Mouse (Mus musculus) heart, embryonic 15.5 days (tissue): Measurements from ENCODE around the gene Harbi1. TPM values are rescaled to one million over a fixed set of nuclear protein-coding genes. Genes with fewer than 3 reads are reported as not detected.
"Not testable (repeated sequence)": the region's sequence is repeated elsewhere in the genome, so short reads cannot be mapped to it uniquely, and the experiment has no call there.

Source experiments
- ATAC-seq: fragments of 200-750 bp; cut with Nextera tagmentation; replicated peaks from 2 replicates; pipeline ENCODE4 v1.8.0; 2017; ENCODE audit warnings: low read depth, moderate TSS enrichment; ENCODE audit not compliant: insufficient number of reproducible peaks, insufficient read depth, low FRiP score
- H3K27ac ChIP-seq: fragments of 300-500 bp; sonication (generic); 2 replicates; pipeline ENCODE4 v1.5.1; 2015; ENCODE audit warnings: mild to moderate bottlenecking, inconsistent platforms
- H3K27me3 ChIP-seq: fragments of 300-500 bp; sonication (generic); 2 replicates; pipeline ENCODE4 v1.6.1; 2015; ENCODE audit warnings: inconsistent platforms
- H3K36me3 ChIP-seq: fragments of 300-500 bp; sonication (generic); 2 replicates; pipeline ENCODE4 v1.6.1; 2015; ENCODE audit warnings: mild to moderate bottlenecking, inconsistent platforms
- H3K4me1 ChIP-seq: fragments of 300-500 bp; sonication (generic); replicated peaks from 2 replicates; pipeline ENCODE4 v1.6.1; 2015; ENCODE audit warnings: inconsistent platforms
- H3K4me2 ChIP-seq: fragments of 300-500 bp; sonication (generic); 2 replicates; pipeline ENCODE4 v1.6.1; 2015; ENCODE audit warnings: inconsistent platforms, mild to moderate bottlenecking, moderate library complexity
- H3K4me3 ChIP-seq: fragments of 300-500 bp; sonication (generic); 2 replicates; pipeline ENCODE4 v1.5.1; 2015; ENCODE audit warnings: mild to moderate bottlenecking, inconsistent platforms
- H3K9ac ChIP-seq: fragments of 300-500 bp; sonication (generic); 2 replicates; pipeline ENCODE4 v1.6.1; 2015; ENCODE audit warnings: mild to moderate bottlenecking, inconsistent platforms
- H3K9me3 ChIP-seq: fragments of 300-500 bp; sonication (generic); replicated peaks from 2 replicates; pipeline ENCODE4 v1.6.1; 2016; ENCODE audit warnings: inconsistent platforms
- WGBS: fragments of 180-500 bp; shearing (Covaris S2); methylation state at CpG from one replicate; pipeline ENCODE4 v1.1.7; 2015; ENCODE audit warnings: mixed read lengths; 5-methylcytosine and 5-hydroxymethylcytosine counted together
- polyA plus RNA-seq: library from polyadenylated mRNA; unstranded; fragments of >200 nt; fragmentation: Nextera tagmentation; extraction: Ambion mirVana; gene quantifications from 2 replicates; pipeline ENCODE4 v1.2.1, GENCODE M21; 2015

The Harbi1 gene
- polyA plus RNA-seq, 1 experiment from 2014 or later = 12.1 TPM

- no peak overlapping the region for H3K4me2 ChIP-seq
- no peak for ATAC-seq
- H3K4me1 ChIP-seq = peaks cover 12% of the 10 kb centered on the region
- no peak overlapping the region for H3K4me3 ChIP-seq
- H3K36me3 ChIP-seq = no peaks in the 10 kb centered on the region
- no peak overlapping the region for H3K9ac ChIP-seq
- no peak overlapping the region for H3K27ac ChIP-seq
- no peaks in the 10 kb centered on the region for H3K9me3 ChIP-seq
- WGBS = 88% methylated on average over 1 of the region's 1 CpGs
- no peaks in the 10 kb centered on the region for H3K27me3 ChIP-seq
Measured at GRCm38 (mm10) chr2:91714921-91715320, 4.3 kb downstream of the Harbi1 start.

- 80% methylated on average over 6 of the region's 6 CpGs for WGBS
- Histone ChIP-seq H3K9me3 (no peaks in the 10 kb centered on the region), H3K9ac (no peak overlapping the region), H3K4me1 (no peaks in the 10 kb centered on the region), H3K4me2 (no peak overlapping the region), H3K27me3 (no peaks in the 10 kb centered on the region), H3K36me3 (peaks cover 10% of the 10 kb centered on the region; the same call in 1 of the 2 replicates), H3K27ac (no peak overlapping the region), H3K4me3 (no peak overlapping the region)
- no peak for ATAC-seq
Measured at GRCm38 (mm10) chr2:91718276-91718675, 7.6 kb downstream of the Harbi1 start.

GRCm38 (mm10) chr2:91723382-91723781 lies 12.7 kb downstream of the Harbi1 start:
- peaks cover 10% of the 10 kb centered on the region; the same call in 1 of the 2 replicates for H3K36me3 ChIP-seq
- WGBS = 51% methylated on average over 4 of the region's 4 CpGs
- no peak overlapping the region for H3K4me2 ChIP-seq
- H3K4me3 ChIP-seq = no peak overlapping the region
- no peak overlapping the region for H3K9ac ChIP-seq
- H3K27ac ChIP-seq = no peak overlapping the region
- H3K4me1 ChIP-seq = no peaks in the 10 kb centered on the region
- H3K9me3 ChIP-seq = no peaks in the 10 kb centered on the region
- ATAC-seq = no peak
- H3K27me3 ChIP-seq = no peaks in the 10 kb centered on the region

DNA sequence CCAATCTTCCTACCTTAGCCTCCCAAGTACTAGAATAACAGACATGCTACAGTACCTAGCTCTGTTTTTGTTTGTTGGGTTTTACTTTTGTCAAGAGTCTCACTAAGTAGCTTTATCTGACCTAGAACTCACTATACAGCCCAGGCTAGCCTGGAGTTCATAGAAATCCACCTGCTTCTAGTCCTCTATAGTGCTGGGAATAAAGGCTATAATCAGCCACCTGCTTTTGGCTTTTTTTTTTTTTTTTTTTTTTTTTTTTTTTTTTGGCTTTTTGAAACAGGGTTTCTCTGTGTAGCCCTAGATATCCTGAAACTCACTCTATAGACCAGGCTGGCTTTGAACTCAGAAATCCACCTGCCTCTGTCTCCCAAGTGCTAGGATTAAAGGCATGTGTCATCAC lies 13.3 kb downstream of the Harbi1 start:
- H3K9me3 ChIP-seq = no peaks in the 10 kb centered on the region
- no peak overlapping the region for H3K27ac ChIP-seq
- no peaks in the 10 kb centered on the region for H3K4me1 ChIP-seq
- no peak overlapping the region for H3K9ac ChIP-seq
- no peak for ATAC-seq
- H3K36me3 ChIP-seq = peaks cover 10% of the 10 kb centered on the region; the same call in 1 of the 2 replicates
- no peak overlapping the region for H3K4me2 ChIP-seq
- no peak overlapping the region for H3K4me3 ChIP-seq
- H3K27me3 ChIP-seq = no peaks in the 10 kb centered on the region

GRCm38 (mm10) chr2:91724716-91725115 lies 14.1 kb downstream of the Harbi1 start:
- H3K4me2 ChIP-seq = no peak overlapping the region
- no peak for ATAC-seq
- H3K9ac ChIP-seq = no peak overlapping the region
- H3K27ac ChIP-seq = no peak overlapping the region
- no peaks in the 10 kb centered on the region for H3K4me1 ChIP-seq
- no peak overlapping the region for H3K4me3 ChIP-seq
- H3K36me3 ChIP-seq = peaks cover 10% of the 10 kb centered on the region; the same call in 1 of the 2 replicates
- H3K27me3 ChIP-seq = no peaks in the 10 kb centered on the region
- 45% methylated on average over 2 of the region's 2 CpGs for WGBS
- H3K9me3 ChIP-seq = no peaks in the 10 kb centered on the region

GRCm38 (mm10) chr2:91725476-91725875 lies 14.8 kb downstream of the Harbi1 start:
- not testable (repeated sequence) for H3K36me3 ChIP-seq, H3K27me3 ChIP-seq, H3K4me3 ChIP-seq, H3K4me2 ChIP-seq, H3K4me1 ChIP-seq, ATAC-seq, H3K9ac ChIP-seq, H3K27ac ChIP-seq, H3K9me3 ChIP-seq
- 37% methylated on average over 4 of the region's 4 CpGs for WGBS

- Histone ChIP-seq H3K9ac (no peak overlapping the region), H3K4me1 (0 out of 2 replicates have a peak, but pooled peaks cover 4% of the 10 kb centered on the region), H3K9me3 (no peaks in the 10 kb centered on the region), H3K27me3 (no peaks in the 10 kb centered on the region), H3K4me3 (no peak overlapping the region), H3K4me2 (no peak overlapping the region), H3K27ac (no peak overlapping the region), H3K36me3 (no peaks in the 10 kb centered on the region)
- 82% methylated on average over 3 of the region's 3 CpGs for WGBS
- ATAC-seq = no peak
Measured at GRCm38 (mm10) chr2:91727011-91727410, 16.4 kb downstream of the Harbi1 start.

DNA sequence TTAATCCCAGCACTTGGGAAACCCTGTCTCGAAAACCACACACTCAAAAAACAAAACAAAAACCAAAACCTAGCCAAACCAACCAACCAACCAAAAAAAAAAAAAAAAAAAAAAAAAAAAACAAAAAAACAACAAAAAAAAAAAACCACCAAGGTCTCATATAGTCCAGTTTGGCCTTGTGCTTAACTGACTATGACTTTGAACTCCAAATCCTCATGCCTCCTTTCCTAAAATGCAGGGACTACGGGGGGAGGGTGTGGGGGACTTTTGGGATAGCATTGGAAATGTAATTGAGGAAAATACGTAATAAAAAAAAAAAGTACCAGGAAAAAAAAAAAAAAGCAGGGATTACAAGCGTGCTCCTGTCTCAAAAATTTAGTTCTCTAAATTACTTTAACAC lies 18.9 kb downstream of the Harbi1 start:
- no peaks in the 10 kb centered on the region for H3K27me3 ChIP-seq
- WGBS = 16% methylated on average over 4 of the region's 4 CpGs
- H3K4me2 ChIP-seq = peak overlapping the region; percentile 63
- H3K4me1 ChIP-seq = 0 out of 2 replicates have a peak, but pooled peaks cover 4% of the 10 kb centered on the region
- no peaks in the 10 kb centered on the region for H3K9me3 ChIP-seq
- H3K36me3 ChIP-seq = no peaks in the 10 kb centered on the region
- peak overlapping the region; percentile 91; the same call in 1 of the 2 replicates for H3K27ac ChIP-seq
- ATAC-seq = no peak
- H3K9ac ChIP-seq = peak overlapping the region; percentile 94; the same call in 1 of the 2 replicates
- peak overlapping the region; percentile 98 for H3K4me3 ChIP-seq

- no peaks in the 10 kb centered on the region for H3K27me3 ChIP-seq
- H3K36me3 ChIP-seq = no peaks in the 10 kb centered on the region
- 0 out of 2 replicates have a peak, but pooled peaks cover 4% of the 10 kb centered on the region for H3K4me1 ChIP-seq
- WGBS = under 1% methylated on average over 68 of the region's 68 CpGs
- no peaks in the 10 kb centered on the region for H3K9me3 ChIP-seq
- peak within 1 kb of the TSS; percentile 94 for H3K9ac ChIP-seq
- peak within 1 kb of the TSS; percentile 63 for H3K4me2 ChIP-seq
- H3K4me3 ChIP-seq = peak within 1 kb of the TSS; percentile 98
- peak within 1 kb of the TSS; percentile 91 for H3K27ac ChIP-seq
- peak; percentile 75 for ATAC-seq
Measured at GRCm38 (mm10) chr2:91729971-91730821, 19.5 kb downstream of the Harbi1 start, which contains the start of gene Ambra1. Ambra1 (plus strand) TSS chr2:91730134.

DNA sequence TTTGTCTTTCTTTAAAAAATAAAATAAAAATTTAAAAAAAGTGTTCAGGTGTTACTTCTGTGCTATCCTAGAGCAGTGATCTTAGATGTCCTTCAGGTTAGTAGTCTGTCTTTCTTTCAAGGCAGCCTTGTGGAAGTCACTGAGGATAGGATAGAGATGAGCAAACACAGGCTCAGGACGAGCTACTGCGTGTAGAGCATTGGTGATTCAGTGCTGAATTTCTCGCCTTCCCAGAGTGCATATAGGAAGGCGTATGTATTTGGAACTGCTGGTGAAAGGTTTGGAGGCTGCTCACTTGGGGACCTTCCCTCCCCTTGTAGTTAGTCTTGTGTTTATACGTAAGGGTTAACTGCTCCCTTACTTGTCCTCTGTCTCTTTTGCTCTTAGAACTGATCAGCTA lies 24.6 kb downstream of the Harbi1 start:
- 88% methylated on average over 5 of the region's 5 CpGs for WGBS
- H3K9ac ChIP-seq = no peak overlapping the region
- no peaks in the 10 kb centered on the region for H3K27me3 ChIP-seq

DNA sequence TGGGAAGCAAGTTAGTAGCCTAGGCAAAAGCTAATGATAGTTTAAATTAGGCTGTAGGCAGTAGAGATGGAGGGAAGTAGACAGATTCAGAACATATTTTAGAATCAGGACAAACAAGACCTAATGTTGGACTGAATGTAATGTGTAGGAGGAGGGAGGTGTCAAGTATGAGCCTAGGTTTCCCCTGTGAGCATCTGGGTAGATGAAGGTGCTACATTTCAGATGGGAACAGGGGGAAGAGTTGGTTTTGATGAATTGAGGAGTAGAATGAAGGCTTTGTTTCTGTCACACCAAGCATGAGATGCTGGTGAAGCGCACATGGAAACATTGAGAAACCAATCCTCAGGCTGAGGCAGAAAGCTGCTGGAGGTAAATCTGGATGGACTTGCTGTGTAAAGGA lies 28.9 kb downstream of the Harbi1 start:
- no peak overlapping the region for H3K27ac ChIP-seq
- no peaks in the 10 kb centered on the region for H3K27me3 ChIP-seq
- WGBS = 95% methylated on average over 1 of the region's 1 CpGs
- no peak overlapping the region for H3K4me2 ChIP-seq
- no peaks in the 10 kb centered on the region for H3K36me3 ChIP-seq
- 0 out of 2 replicates have a peak, but pooled peaks cover 5% of the 10 kb centered on the region for H3K4me1 ChIP-seq
- no peak overlapping the region for H3K4me3 ChIP-seq
- no peak for ATAC-seq
- no peak overlapping the region for H3K9ac ChIP-seq
- H3K9me3 ChIP-seq = no peaks in the 10 kb centered on the region

More for the DNA sequence above, 24.6 kb downstream of the Harbi1 start:
- H3K4me3 ChIP-seq = no peak overlapping the region
- no peak overlapping the region for H3K27ac ChIP-seq
- 0 out of 2 replicates have a peak, but pooled peaks cover 7% of the 10 kb centered on the region for H3K4me1 ChIP-seq
- no peak overlapping the region for H3K4me2 ChIP-seq
- H3K36me3 ChIP-seq = no peaks in the 10 kb centered on the region
- H3K9me3 ChIP-seq = no peaks in the 10 kb centered on the region
- no peak for ATAC-seq
